Mouse (Mus musculus) neural tube, embryonic 12.5 days (tissue): ENCODE results near the gene Csk. TPM values are rescaled to one million over a fixed set of nuclear protein-coding genes. Genes with fewer than 3 reads are reported as not detected.
A peak's percentile ranks its signal among the peaks of the same experiment; 100 is the strongest.

Experiments used
- ATAC-seq: fragments of 200-750 bp; cut with Nextera tagmentation; 2 replicates; pipeline ENCODE4 v1.8.0; 2017; ENCODE audit warnings: low read depth, mild to moderate bottlenecking, moderate TSS enrichment, moderate library complexity; ENCODE audit not compliant: low FRiP score
- H3K27ac ChIP-seq: fragments of 300-500 bp; sonication (generic); 2 replicates; pipeline ENCODE4 v1.5.1; 2016
- H3K27me3 ChIP-seq: fragments of 300-500 bp; sonication (generic); replicated peaks from 2 replicates; pipeline ENCODE4 v1.6.1; 2016; ENCODE audit warnings: mild to moderate bottlenecking
- H3K36me3 ChIP-seq: fragments of 300-500 bp; sonication (generic); 2 replicates; pipeline ENCODE4 v1.6.1; 2016; ENCODE audit warnings: mild to moderate bottlenecking
- H3K4me1 ChIP-seq: fragments of 300-500 bp; sonication (generic); 2 replicates; pipeline ENCODE4 v1.6.1; 2016
- H3K4me2 ChIP-seq: fragments of 300-500 bp; sonication (generic); replicated peaks from 2 replicates; pipeline ENCODE4 v1.6.1; 2016; ENCODE audit warnings: mild to moderate bottlenecking
- H3K4me3 ChIP-seq: fragments of 300-500 bp; sonication (generic); 2 replicates; pipeline ENCODE4 v1.5.1; 2016
- H3K9ac ChIP-seq: fragments of 300-500 bp; sonication (generic); 2 replicates; pipeline ENCODE4 v1.6.1; 2016; ENCODE audit warnings: mild to moderate bottlenecking
- H3K9me3 ChIP-seq: fragments of 300-500 bp; sonication (generic); 2 replicates; pipeline ENCODE4 v1.6.1; 2016; ENCODE audit warnings: mild to moderate bottlenecking
- WGBS: fragments of 180-500 bp; shearing (Covaris S2); methylation state at CpG from one replicate; pipeline ENCODE4 v1.1.7; 2016; 5-methylcytosine and 5-hydroxymethylcytosine counted together
- polyA plus RNA-seq: library from polyadenylated mRNA; unstranded; fragments of >200 nt; fragmentation: Nextera tagmentation; extraction: Ambion mirVana; gene quantifications from 2 replicates; pipeline ENCODE4 v1.2.1, GENCODE M21; 2016

Gene Csk
- polyA plus RNA-seq, 1 experiment from 2014 or later: 40.3 TPM

DNA sequence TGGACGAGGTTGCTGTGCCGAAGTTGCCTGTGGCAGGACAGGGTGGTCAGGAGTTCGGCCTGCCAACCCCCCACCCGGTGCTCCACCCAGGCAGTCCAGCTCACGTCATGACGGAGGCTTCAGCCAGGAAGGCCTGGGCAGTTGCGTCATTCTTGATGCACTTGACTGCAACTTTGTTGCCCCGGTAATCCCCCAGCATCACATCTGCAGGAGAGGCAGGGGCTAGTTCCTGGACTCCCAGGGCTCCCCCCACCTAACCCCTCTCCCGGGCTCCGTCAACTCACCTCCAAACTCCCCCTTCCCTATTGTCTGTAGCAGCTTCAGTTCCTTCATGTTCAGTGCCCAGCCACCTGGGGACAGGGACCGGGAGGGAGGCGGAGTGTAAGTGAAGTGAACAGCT is 24.7 kb downstream of the Csk start:
- Histone ChIP-seq H3K4me1 (no peaks in the 10 kb centered on the region), H3K9me3 (no peaks in the 10 kb centered on the region), H3K9ac (0 out of 2 replicates have a peak overlapping the region, but pooled peaks have one; percentile 2), H3K27me3 (no peaks in the 10 kb centered on the region), H3K4me2 (no peak overlapping the region), H3K36me3 (peaks cover 87% of the 10 kb centered on the region), H3K4me3 (no peak overlapping the region), H3K27ac (no peak overlapping the region)
- WGBS: 96% methylated on average over 12 of the region's 12 CpGs
- ATAC-seq: 0 out of 2 replicates have a peak, but pooled peaks have one; percentile 11

GRCm38 (mm10) chr9:57627892-57628291 is 25.5 kb downstream of the Csk start:
- WGBS: 93% methylated on average over 11 of the region's 11 CpGs
- no peaks in the 10 kb centered on the region for H3K4me1 ChIP-seq
- no peak overlapping the region for H3K27ac ChIP-seq
- H3K4me3 ChIP-seq: no peak overlapping the region
- no peaks in the 10 kb centered on the region for H3K27me3 ChIP-seq
- H3K36me3 ChIP-seq: peaks cover 82% of the 10 kb centered on the region
- ATAC-seq: no peak
- no peak overlapping the region for H3K9ac ChIP-seq
- no peak overlapping the region for H3K4me2 ChIP-seq
- no peaks in the 10 kb centered on the region for H3K9me3 ChIP-seq

DNA sequence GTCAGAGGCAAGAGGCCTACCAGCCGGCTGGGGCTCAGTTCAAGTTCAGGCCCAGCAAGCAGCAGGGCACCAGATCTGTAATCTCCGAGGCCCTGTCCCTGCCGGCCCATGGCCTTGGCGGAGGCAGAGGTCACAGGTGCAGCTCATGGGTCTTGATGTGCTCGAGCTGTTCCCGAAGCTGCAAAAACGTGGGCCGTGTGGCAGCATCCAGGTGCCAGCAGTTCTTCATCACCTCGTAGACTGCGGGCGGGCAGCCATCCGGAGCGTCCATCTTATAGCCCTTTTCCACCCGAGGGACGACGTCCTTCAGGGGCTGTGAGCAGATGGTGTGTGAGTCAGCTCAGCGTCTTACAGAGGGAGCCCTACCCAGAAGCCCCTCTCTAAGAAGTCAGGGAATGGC is 26.2 kb downstream of the Csk start:
- peaks cover 80% of the 10 kb centered on the region for H3K36me3 ChIP-seq
- 89% methylated on average over 17 of the region's 17 CpGs for WGBS
- no peaks in the 10 kb centered on the region for H3K27me3 ChIP-seq
- H3K27ac ChIP-seq: no peak overlapping the region
- no peaks in the 10 kb centered on the region for H3K9me3 ChIP-seq
- H3K9ac ChIP-seq: no peak overlapping the region
- no peak overlapping the region for H3K4me3 ChIP-seq
- no peak for ATAC-seq
- H3K4me1 ChIP-seq: no peaks in the 10 kb centered on the region
- no peak overlapping the region for H3K4me2 ChIP-seq

- no peak for ATAC-seq
- no peaks in the 10 kb centered on the region for H3K4me1 ChIP-seq
- H3K27ac ChIP-seq: no peak overlapping the region
- no peak overlapping the region for H3K4me2 ChIP-seq
- no peak overlapping the region for H3K9ac ChIP-seq
- H3K4me3 ChIP-seq: no peak overlapping the region
- H3K9me3 ChIP-seq: no peaks in the 10 kb centered on the region
- H3K27me3 ChIP-seq: 0 out of 2 replicates have a peak, but pooled peaks cover under 1% of the 10 kb centered on the region
- WGBS: 76% methylated on average over 15 of the region's 15 CpGs
- H3K36me3 ChIP-seq: peaks cover 67% of the 10 kb centered on the region
Observed at GRCm38 (mm10) chr9:57625674-57626500, 27.5 kb downstream of the Csk start.

GRCm38 (mm10) chr9:57624295-57624694 is 29.1 kb downstream of the Csk start:
- 87% methylated on average over 7 of the region's 7 CpGs for WGBS
- H3K36me3 ChIP-seq: peaks cover 52% of the 10 kb centered on the region
- H3K4me2 ChIP-seq: no peak overlapping the region
- H3K27me3 ChIP-seq: 0 out of 2 replicates have a peak, but pooled peaks cover 3% of the 10 kb centered on the region
- ATAC-seq: no peak
- no peaks in the 10 kb centered on the region for H3K4me1 ChIP-seq
- no peak overlapping the region for H3K4me3 ChIP-seq
- H3K9ac ChIP-seq: no peak overlapping the region
- H3K27ac ChIP-seq: no peak overlapping the region
- H3K9me3 ChIP-seq: no peaks in the 10 kb centered on the region

- Histone ChIP-seq H3K4me2 (no peak within 1 kb of the TSS), H3K27ac (no peak within 1 kb of the TSS), H3K9ac (no peak within 1 kb of the TSS), H3K4me1 (no peaks in the 10 kb centered on the region), H3K4me3 (no peak within 1 kb of the TSS), H3K9me3 (no peaks in the 10 kb centered on the region), H3K36me3 (peaks cover 17% of the 10 kb centered on the region), H3K27me3 (0 out of 2 replicates have a peak, but pooled peaks cover 3% of the 10 kb centered on the region)
- 92% methylated on average over 5 of the region's 5 CpGs for WGBS
- no peak for ATAC-seq
Observed at GRCm38 (mm10) chr9:57620674-57621073, 32.8 kb downstream of the Csk start, which contains the start of gene Lman1l. TSS of gene Lman1l (minus strand) at chr9:57620774.

DNA sequence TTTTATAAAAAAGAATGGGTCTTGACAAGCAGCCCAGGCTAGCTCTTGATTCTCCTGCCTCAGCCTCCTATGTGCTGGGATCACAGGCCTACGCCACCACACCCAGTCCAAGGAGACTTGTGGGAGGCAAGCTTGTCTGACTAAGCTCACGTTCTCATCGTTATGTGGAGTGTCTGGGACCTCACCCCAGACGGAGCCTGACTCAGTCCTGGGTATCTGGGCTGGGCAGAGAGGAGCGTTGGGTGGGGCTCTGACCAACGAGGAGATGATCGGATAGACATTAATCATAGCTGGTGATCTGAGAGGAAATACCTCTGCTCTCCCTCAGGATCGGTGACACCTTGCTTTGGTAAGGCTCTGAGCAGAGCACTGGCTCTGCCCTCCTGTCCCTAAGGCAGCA is 34.6 kb downstream of the Csk start:
- 0 out of 2 replicates have a peak, but pooled peaks cover 3% of the 10 kb centered on the region for H3K27me3 ChIP-seq
- no peak overlapping the region for H3K4me2 ChIP-seq
- no peak overlapping the region for H3K4me3 ChIP-seq
- no peaks in the 10 kb centered on the region for H3K9me3 ChIP-seq
- H3K36me3 ChIP-seq: no peaks in the 10 kb centered on the region
- H3K9ac ChIP-seq: no peak overlapping the region
- no peak overlapping the region for H3K27ac ChIP-seq
- ATAC-seq: no peak
- 81% methylated on average over 8 of the region's 8 CpGs for WGBS
- no peaks in the 10 kb centered on the region for H3K4me1 ChIP-seq

DNA sequence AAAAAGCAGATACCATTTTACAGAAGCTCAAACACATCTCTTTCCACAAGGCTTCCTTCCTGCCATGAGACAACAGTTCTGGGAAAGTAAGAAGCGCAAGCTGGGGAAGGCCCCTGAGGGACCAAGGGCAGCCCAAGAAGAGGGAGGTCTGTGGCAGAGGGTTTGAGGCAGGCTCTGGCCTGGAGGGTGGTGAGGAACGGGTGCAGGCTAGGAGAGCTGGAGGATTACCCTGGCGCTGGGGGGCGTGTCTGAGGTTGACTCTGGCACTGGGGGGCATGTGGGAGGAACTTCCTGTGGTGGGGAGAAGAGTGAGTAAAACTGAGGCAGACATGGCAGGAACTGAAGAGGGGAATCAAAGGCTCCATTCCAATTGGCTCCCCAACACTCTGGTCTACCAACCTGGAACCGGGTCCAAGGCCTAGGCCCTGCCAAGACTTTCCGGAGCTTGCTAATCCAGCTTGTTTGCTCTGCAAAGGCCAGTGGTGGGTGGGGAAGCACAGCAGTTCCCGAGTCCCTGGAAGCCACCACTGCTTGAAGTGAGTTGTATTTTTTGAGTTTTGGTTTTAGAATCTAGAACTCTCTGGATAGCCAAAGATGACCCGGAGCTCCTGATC is 35.8 kb downstream of the Csk start:
- no peak for ATAC-seq
- Histone ChIP-seq H3K36me3 (no peaks in the 10 kb centered on the region), H3K4me1 (no peaks in the 10 kb centered on the region), H3K9ac (no peak overlapping the region), H3K27ac (no peak overlapping the region), H3K4me3 (no peak overlapping the region), H3K9me3 (no peaks in the 10 kb centered on the region), H3K27me3 (0 out of 2 replicates have a peak, but pooled peaks cover 3% of the 10 kb centered on the region), H3K4me2 (no peak overlapping the region)
- 86% methylated on average over 8 of the region's 8 CpGs for WGBS

- Histone ChIP-seq H3K27ac (no peak overlapping the region), H3K36me3 (no peaks in the 10 kb centered on the region), H3K4me1 (no peaks in the 10 kb centered on the region), H3K4me2 (no peak overlapping the region), H3K4me3 (no peak overlapping the region), H3K27me3 (no peaks in the 10 kb centered on the region), H3K9ac (no peak overlapping the region), H3K9me3 (no peaks in the 10 kb centered on the region)
- WGBS: 87% methylated on average over 4 of the region's 4 CpGs
- ATAC-seq: no peak
Observed at GRCm38 (mm10) chr9:57614786-57615185, 38.6 kb downstream of the Csk start.

- ATAC-seq: no peak
- 82% methylated on average over 7 of the region's 7 CpGs for WGBS
- Histone ChIP-seq H3K4me1 (no peaks in the 10 kb centered on the region), H3K4me3 (no peak overlapping the region), H3K9me3 (no peaks in the 10 kb centered on the region), H3K27ac (no peak overlapping the region), H3K9ac (no peak overlapping the region), H3K27me3 (no peaks in the 10 kb centered on the region), H3K36me3 (no peaks in the 10 kb centered on the region), H3K4me2 (no peak overlapping the region)
Observed at GRCm38 (mm10) chr9:57613975-57614374, 39.5 kb downstream of the Csk start.

GRCm38 (mm10) chr9:57612587-57612986 is 40.8 kb downstream of the Csk start:
- H3K4me2 ChIP-seq: no peak overlapping the region
- H3K9ac ChIP-seq: no peak overlapping the region
- no peak overlapping the region for H3K4me3 ChIP-seq
- H3K36me3 ChIP-seq: no peaks in the 10 kb centered on the region
- no peaks in the 10 kb centered on the region; the same call in 1 of the 2 replicates for H3K27me3 ChIP-seq
- H3K27ac ChIP-seq: no peak overlapping the region
- no peak for ATAC-seq
- H3K4me1 ChIP-seq: no peaks in the 10 kb centered on the region
- WGBS: 80% methylated on average over 7 of the region's 7 CpGs
- H3K9me3 ChIP-seq: no peaks in the 10 kb centered on the region

- Histone ChIP-seq H3K4me3 (no peak overlapping the region), H3K4me1 (peaks cover 8% of the 10 kb centered on the region), H3K9me3 (no peaks in the 10 kb centered on the region), H3K27me3 (peaks cover 16% of the 10 kb centered on the region), H3K27ac (no peak overlapping the region), H3K9ac (no peak overlapping the region), H3K36me3 (no peaks in the 10 kb centered on the region), H3K4me2 (no peak overlapping the region)
- WGBS: 65% methylated on average over 3 of the region's 3 CpGs
- ATAC-seq: no peak
Observed at GRCm38 (mm10) chr9:57610359-57610826, 43.0 kb downstream of the Csk start.
